Mouse (Mus musculus): Measurements from ENCODE around the gene Rab38. TPM values are rescaled to one million over a fixed set of nuclear protein-coding genes. Genes with fewer than 3 reads are reported as not detected.

Gene Rab38
- polyA plus RNA-seq (2017; shearing (Covaris generic)) = not detected

DNA sequence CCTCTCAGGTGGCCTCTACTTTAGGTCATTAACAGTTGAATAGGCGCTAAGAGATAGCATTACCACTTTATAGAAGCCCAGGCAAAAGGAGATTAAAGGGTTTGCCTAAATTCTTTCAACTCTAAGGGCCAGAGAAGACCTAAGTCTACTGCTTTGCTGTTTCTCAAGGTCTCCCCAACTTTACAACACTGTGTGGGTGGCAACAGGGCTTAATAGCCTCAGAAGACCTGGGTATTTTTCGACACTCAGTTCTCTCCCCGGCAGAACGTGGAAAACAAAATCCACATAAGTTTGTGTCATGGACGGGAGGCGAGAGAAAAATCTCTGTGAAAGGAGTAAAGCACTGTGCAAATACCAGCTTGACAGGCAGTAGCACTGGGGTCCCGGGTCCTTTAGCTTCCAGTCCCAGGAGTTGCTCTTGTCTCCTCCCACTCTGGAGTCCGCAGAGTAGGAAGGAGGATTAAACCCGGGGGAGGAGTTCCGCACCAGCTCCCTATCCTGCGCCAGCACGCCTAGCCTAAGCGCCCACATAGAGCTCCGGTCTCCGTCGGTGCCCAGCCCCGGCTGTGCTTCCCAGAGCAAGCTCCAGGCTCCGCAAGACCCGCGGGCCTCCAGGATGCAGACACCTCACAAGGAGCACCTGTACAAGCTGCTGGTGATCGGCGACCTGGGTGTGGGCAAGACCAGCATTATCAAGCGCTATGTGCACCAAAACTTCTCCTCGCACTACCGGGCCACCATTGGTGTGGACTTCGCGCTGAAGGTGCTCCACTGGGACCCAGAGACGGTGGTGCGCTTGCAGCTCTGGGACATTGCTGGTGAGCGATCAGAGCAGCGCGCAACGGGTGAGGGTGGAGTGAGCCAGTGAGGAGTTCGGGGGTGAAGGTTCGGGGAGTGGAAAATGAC, at the start of gene Rab38:
Rab38 (plus strand) TSS at position 488 of the 906 bp plus-strand sequence.

Other genes with a start within 250 kb of the Rab38 start
- 133 TPM for gene Ctsc, start 152.2 kb upstream of the Rab38 start, polyA plus RNA-seq (2017; shearing (Covaris generic))

Data from activated CD4-positive, CD25-positive, alpha-beta regulatory T cell, adult 9 weeks (primary cell).